Comparison of ENCODE assay signal across 19 mouse cellular contexts in genomic region chr19:42509625-42510024, GRCm38 (mm10). TPM values are rescaled to one million over a fixed set of nuclear protein-coding genes. Genes with fewer than 3 reads are reported as not detected.
DNase-seq lines count a peak whose midpoint lies in the region; ATAC-seq and TF ChIP-seq lines count a peak whose summit lies in the region.
"Had no signal": no experiment of that assay in that cellular context is flagged by ENCODE, and none has a peak within 500 bp of the region (broad histone marks: within the 10 kb centered on the region; RNA-seq: fewer than 3 reads in every experiment).

No protein-coding gene starts in this region.

- no peak for TF ChIP-seq EP300 in liver, postnatal 0 days (IDR thresholded peaks at IDR 0.05; ENCODE audit: low read depth)
- TF ChIP-seq EP300 in CH12.LX (IDR thresholded peaks at IDR 0.05; ENCODE audit: low read length), result no peak

- in situ Hi-C loops in CH12.LX (cut with MboI; ENCODE audit: low pct_ligation_motif_present, low pct_unique_long_range_greater_than_20kb, low sequenced_read_pairs), result no loop called here

- H3K4me1 ChIP-seq in heart, embryonic 11.5 days (ENCODE audit: control insufficient read depth, insufficient read depth, low read length), result peaks cover 6% of the 10 kb centered on the region; the same call in 1 of the 2 replicates
- peaks cover 10% of the 10 kb centered on the region for H3K4me1 ChIP-seq in liver, postnatal 0 days (ENCODE audit: insufficient read depth)
- H3K4me1 ChIP-seq in liver, embryonic 11.5 days (replicated peaks; ENCODE audit: control insufficient read depth, insufficient read depth, low read length), result no peaks in the 10 kb centered on the region
- H3K4me1 ChIP-seq in CH12.LX (ENCODE audit: control insufficient read depth in 1 of 2, insufficient read depth in 2 of 2), result peaks cover 14 to 35% of the 10 kb centered on the region in 2 experiments
- H3K4me1 ChIP-seq in brown adipose tissue, adult 24 weeks (ENCODE audit: control insufficient read depth, insufficient read depth, insufficient read length, low read length), result no peaks in the 10 kb centered on the region
- H3K4me1 ChIP-seq in intestine, postnatal 0 days (replicated peaks; ENCODE audit: control insufficient read depth, insufficient read depth, low read length), result no peaks in the 10 kb centered on the region
- H3K4me1 ChIP-seq: embryonic facial prominence, embryonic 10.5 days; embryonic facial prominence, embryonic 12.5 days; forebrain, embryonic 13.5 days; forebrain, embryonic 15.5 days had no signal

- no peaks in the 10 kb centered on the region for H3K36me3 ChIP-seq in heart, embryonic 11.5 days (ENCODE audit: control insufficient read depth, insufficient read depth, low read length)
- no peaks in the 10 kb centered on the region for H3K36me3 ChIP-seq in liver, postnatal 0 days (replicated peaks; ENCODE audit: insufficient read depth, low read length)
- no peaks in the 10 kb centered on the region for H3K36me3 ChIP-seq in liver, embryonic 11.5 days (ENCODE audit: control insufficient read depth, insufficient read depth, low read length)
- H3K36me3 ChIP-seq in CH12.LX (replicated peaks in 1 of 2; ENCODE audit: control insufficient read depth in 1 of 2, insufficient read depth in 1 of 2, low read length in 1 of 2), result no peaks in the 10 kb centered on the region
- no peaks in the 10 kb centered on the region for H3K36me3 ChIP-seq in intestine, postnatal 0 days (ENCODE audit: control insufficient read depth, insufficient read depth)
- H3K36me3 ChIP-seq: embryonic facial prominence, embryonic 10.5 days; embryonic facial prominence, embryonic 12.5 days; forebrain, embryonic 15.5 days had no signal

- no peak overlapping the region; the same call in 1 of the 2 replicates for H3K4me2 ChIP-seq in heart, embryonic 11.5 days
- H3K4me2 ChIP-seq in liver, postnatal 0 days (ENCODE audit: low read depth, low read length), result no peak overlapping the region
- H3K4me2 ChIP-seq in liver, embryonic 11.5 days, result no peak overlapping the region
- H3K4me2 ChIP-seq in CH12.LX (ENCODE audit: insufficient read depth, low read depth, poor library complexity, severe bottlenecking), result peak overlapping the region; percentile 26; the same call in 1 of the 2 replicates
- no peak overlapping the region for H3K4me2 ChIP-seq in intestine, postnatal 0 days (replicated peaks; ENCODE audit: low read depth)
- H3K4me2 ChIP-seq: embryonic facial prominence, embryonic 12.5 days; forebrain, embryonic 13.5 days; forebrain, embryonic 15.5 days had no signal

- 76% methylated on average over 9 of the region's 9 CpGs for WGBS in heart, embryonic 11.5 days (ENCODE audit: insufficient replicate concordance)
- 79% methylated on average over 9 of the region's 9 CpGs for WGBS in liver, postnatal 0 days (ENCODE audit: insufficient replicate concordance)
- WGBS in liver, embryonic 11.5 days, result 79% methylated on average over 9 of the region's 9 CpGs
- WGBS in intestine, postnatal 0 days, result 80% methylated on average over 9 of the region's 9 CpGs

- no peak overlapping the region for H3K4me3 ChIP-seq in heart, embryonic 11.5 days (ENCODE audit: low read depth, low read length)
- no peak overlapping the region for H3K4me3 ChIP-seq in liver, postnatal 0 days (ENCODE audit: low read depth, low read length)
- H3K4me3 ChIP-seq in liver, embryonic 11.5 days (ENCODE audit: low read depth, low read length), result no peak overlapping the region
- H3K4me3 ChIP-seq in CH12.LX (replicated peaks in 1 of 3; ENCODE audit: low read depth in 2 of 3, low read length in 2 of 3, poor library complexity in 1 of 3), result no peak overlapping the region
- H3K4me3 ChIP-seq in brown adipose tissue, adult 24 weeks (ENCODE audit: insufficient read depth, low read depth, low read length), result no peak overlapping the region
- H3K4me3 ChIP-seq in intestine, postnatal 0 days (ENCODE audit: low read depth, low read length), result no peak overlapping the region
- H3K4me3 ChIP-seq: embryonic facial prominence, embryonic 10.5 days; embryonic facial prominence, embryonic 12.5 days; forebrain, embryonic 13.5 days; forebrain, embryonic 15.5 days had no signal

- H3K27ac ChIP-seq in heart, embryonic 11.5 days (ENCODE audit: low read depth, low read length), result no peak overlapping the region
- peak overlapping the region; percentile 72 for H3K27ac ChIP-seq in liver, postnatal 0 days (ENCODE audit: low read depth)
- H3K27ac ChIP-seq in liver, embryonic 11.5 days (ENCODE audit: low read depth, low read length), result no peak overlapping the region
- H3K27ac ChIP-seq in CH12.LX (ENCODE audit: insufficient read depth, low read depth), result no peak overlapping the region
- H3K27ac ChIP-seq in brown adipose tissue, adult 24 weeks (replicated peaks; ENCODE audit: low read depth, low read length), result peak overlapping the region; percentile 71
- no peak overlapping the region for H3K27ac ChIP-seq in intestine, postnatal 0 days (ENCODE audit: low read depth, low read length)
- H3K27ac ChIP-seq: embryonic facial prominence, embryonic 10.5 days; embryonic facial prominence, embryonic 12.5 days; forebrain, embryonic 13.5 days; forebrain, embryonic 15.5 days had no signal

- no peak for ATAC-seq in heart, embryonic 11.5 days (replicated peaks; ENCODE audit: insufficient number of reproducible peaks, low FRiP score, low TSS enrichment)
- no peak for ATAC-seq in liver, postnatal 0 days
- no peak for ATAC-seq in liver, embryonic 11.5 days (replicated peaks; ENCODE audit: low FRiP score)
- ATAC-seq in intestine, postnatal 0 days, result no peak
- ATAC-seq: CD4-positive, CD25-positive, alpha-beta regulatory T cell, adult 4 months; forebrain, embryonic 13.5 days; forebrain, embryonic 15.5 days; forebrain, postnatal 0 days had no signal

- H3K79me2 ChIP-seq in CH12.LX (replicated peaks; ENCODE audit: control insufficient read depth, extremely low read depth, insufficient read depth, poor library complexity, severe bottlenecking), result no peaks in the 10 kb centered on the region

- no peak for TF ChIP-seq CTCF in liver, postnatal 0 days (IDR thresholded peaks at IDR 0.05; ENCODE audit: low read depth)
- TF ChIP-seq CTCF in CH12.LX (conservative IDR thresholded peaks at IDR 0.05 in 1 of 2, IDR thresholded peaks at IDR 0.05 in 1 of 2; ENCODE audit: low read depth in 2 of 2, low read length in 2 of 2), result no peak
- no peak for TF ChIP-seq CTCF in intestine, postnatal 0 days (IDR thresholded peaks at IDR 0.05; ENCODE audit: low read depth)

- TF ChIP-seq RAD21 in CH12.LX (IDR thresholded peaks at IDR 0.05; ENCODE audit: low read depth, low read length), result no peak

- dilution Hi-C loops in CH12.LX (cut with MboI; ENCODE audit: extremely low pct_ligation_motif_present, extremely low pct_unique_long_range_greater_than_20kb, low sequenced_read_pairs), result no loop called here

- no peaks in the 10 kb centered on the region for H3K9me3 ChIP-seq in heart, embryonic 11.5 days (replicated peaks; ENCODE audit: control insufficient read depth, low read length)
- H3K9me3 ChIP-seq in liver, postnatal 0 days (ENCODE audit: low read length), result no peaks in the 10 kb centered on the region
- H3K9me3 ChIP-seq in liver, embryonic 11.5 days (ENCODE audit: control insufficient read depth, low read length), result no peaks in the 10 kb centered on the region
- no peaks in the 10 kb centered on the region for H3K9me3 ChIP-seq in CH12.LX (replicated peaks; ENCODE audit: low read length)
- no peaks in the 10 kb centered on the region for H3K9me3 ChIP-seq in intestine, postnatal 0 days (ENCODE audit: control insufficient read depth)
- H3K9me3 ChIP-seq: embryonic facial prominence, embryonic 10.5 days; embryonic facial prominence, embryonic 12.5 days; forebrain, embryonic 13.5 days; forebrain, embryonic 15.5 days had no signal

- no peak for TF ChIP-seq POLR2A in CH12.LX (IDR thresholded peaks at IDR 0.05; ENCODE audit: low read depth, low read length)

- H3K9ac ChIP-seq in heart, embryonic 11.5 days (ENCODE audit: low read depth, low read length), result no peak overlapping the region
- H3K9ac ChIP-seq in liver, postnatal 0 days (replicated peaks), result no peak overlapping the region
- H3K9ac ChIP-seq in liver, embryonic 11.5 days (ENCODE audit: low read depth, low read length), result no peak overlapping the region
- H3K9ac ChIP-seq in CH12.LX (ENCODE audit: insufficient read depth, low read depth), result no peak overlapping the region
- H3K9ac ChIP-seq in intestine, postnatal 0 days (ENCODE audit: low read depth, low read length), result no peak overlapping the region
- H3K9ac ChIP-seq: embryonic facial prominence, embryonic 12.5 days; forebrain, embryonic 13.5 days; forebrain, embryonic 15.5 days; forebrain, postnatal 0 days had no signal

- peak; percentile 45 for DNase-seq in heart, adult 11 months
- DNase-seq in liver, postnatal 0 days, result no peak
- no peak for DNase-seq in liver, embryonic 11.5 days (ENCODE audit: low spot score)
- no peak for DNase-seq in CH12.LX (ENCODE audit: extremely low read depth)
- DNase-seq: B cell, adult 2 months; cerebellum, adult 11-12 months; cerebellum, adult 2 months; cerebellum, adult 9-10 months; cerebellum, postnatal 10 days; cerebellum, postnatal 25 days; forebrain, postnatal 0 days had no signal

- peaks cover 15% of the 10 kb centered on the region for H3K27me3 ChIP-seq in heart, embryonic 11.5 days (ENCODE audit: control insufficient read depth, insufficient read depth, low read length)
- no peaks in the 10 kb centered on the region for H3K27me3 ChIP-seq in liver, postnatal 0 days (ENCODE audit: insufficient read depth, low read length)
- H3K27me3 ChIP-seq in liver, embryonic 11.5 days (replicated peaks; ENCODE audit: control insufficient read depth, insufficient read depth, low read length), result no peaks in the 10 kb centered on the region; the same call in 1 of the 2 replicates
- peaks cover 12% of the 10 kb centered on the region for H3K27me3 ChIP-seq in CH12.LX (replicated peaks)
- H3K27me3 ChIP-seq in intestine, postnatal 0 days (replicated peaks; ENCODE audit: control insufficient read depth, insufficient read depth, low read length), result no peaks in the 10 kb centered on the region
- H3K27me3 ChIP-seq: embryonic facial prominence, embryonic 12.5 days; forebrain, embryonic 13.5 days; forebrain, embryonic 15.5 days had no signal

TF ChIP-seq in CH12.LX, 34 proteins besides CTCF, POLR2A, EP300 and RAD21 (continues in another document):
- no peak for TF ChIP-seq USF2 (conservative IDR thresholded peaks at IDR 0.05; ENCODE audit: low read depth, low read length)
- TF ChIP-seq KAT2A (IDR thresholded peaks at IDR 0.05; ENCODE audit: insufficient replicate concordance, low read length), result no peak
- no peak for TF ChIP-seq PAX5 (IDR thresholded peaks at IDR 0.05; ENCODE audit: low read length)

RNA-seq across cellular contexts. Expression of gene R3hcc1l, which starts 8.9 kb away (rescaled TPM):
- polyA plus RNA-seq in heart, embryonic 11.5 days (2014; fragmentation: Nextera tagmentation; extraction: Ambion mirVana), result 13.1 and 17.7 TPM in 2 replicates
- polyA plus RNA-seq in liver, postnatal 0 days (2015; fragmentation: Nextera tagmentation; extraction: Ambion mirVana), result 7.5 and 7.9 TPM in 2 replicates
- polyA plus RNA-seq in liver, embryonic 11.5 days (2014; fragmentation: Nextera tagmentation; extraction: Ambion mirVana), result 20.8 and 25.3 TPM in 2 replicates
- total RNA-seq in CH12.LX (2012; rRNA removed) (6.1 and 8.1 TPM in 2 replicates), CH12.LX (2014; rRNA removed) (10.7 and 15.6 TPM in 2 replicates)
- polyA plus RNA-seq in CH12.LX (2012; ENCODE audit: insufficient read length, low read depth), result 12.2 and 14.7 TPM in 2 replicates
- polyA plus RNA-seq in brown adipose tissue, adult 24 weeks (2012; ENCODE audit: insufficient read depth, insufficient read length, missing spikeins), result 8.4 and 10.4 TPM in 2 replicates
- polyA plus RNA-seq in intestine, postnatal 0 days (2015; fragmentation: Nextera tagmentation; extraction: Ambion mirVana), result 12.4 and 13.7 TPM in 2 replicates

Comparison
In these comparisons a context has a peak if more than half of its experiments do, and no peak if none do; other contexts are left out.
1. H3K27ac ChIP-seq: peak in liver, postnatal 0 days (single experiment) and brown adipose tissue, adult 24 weeks (single experiment); none in heart, embryonic 11.5 days (single experiment), liver, embryonic 11.5 days (single experiment), CH12.LX (single experiment) and intestine, postnatal 0 days (single experiment).